Mouse (Mus musculus): ENCODE data around the gene Gm11639. TPM values are rescaled to one million over a fixed set of nuclear protein-coding genes. Genes with fewer than 3 reads are reported as not detected.

Gene Gm11639
- polyA plus RNA-seq, 1 experiment from 2014 or later: 0.31 TPM

- Histone ChIP-seq H3K9me3 (replicated peaks) (0 out of 2 replicates have a peak, but pooled peaks cover 4% of the 10 kb centered on the region), H3K27me3 (replicated peaks) (no peaks in the 10 kb centered on the region), H3K36me3 (no peaks in the 10 kb centered on the region), H3K27ac (replicated peaks) (no peak overlapping the region), H3K4me1 (no peaks in the 10 kb centered on the region), H3K9ac (replicated peaks) (no peak overlapping the region), H3K4me2 (no peak overlapping the region), H3K4me3 (replicated peaks) (no peak overlapping the region)
- WGBS: 67% methylated on average over 6 of the region's 6 CpGs
- ATAC-seq (ENCODE audit: low FRiP score): no peak
Measured at GRCm38 (mm10) chr11:105159673-105160360, 474.3 kb downstream of the Gm11639 start.

GRCm38 (mm10) chr11:105161411-105161810 lies 475.9 kb downstream of the Gm11639 start:
- no peak overlapping the region for H3K4me3 ChIP-seq (replicated peaks)
- H3K9ac ChIP-seq (replicated peaks): no peak overlapping the region
- ATAC-seq (ENCODE audit: low FRiP score): no peak
- 94% methylated on average over 2 of the region's 2 CpGs for WGBS
- H3K4me2 ChIP-seq: no peak overlapping the region
- H3K27me3 ChIP-seq (replicated peaks): no peaks in the 10 kb centered on the region
- no peak overlapping the region for H3K27ac ChIP-seq (replicated peaks)
- no peaks in the 10 kb centered on the region for H3K4me1 ChIP-seq
- H3K9me3 ChIP-seq (replicated peaks): 0 out of 2 replicates have a peak, but pooled peaks cover 6% of the 10 kb centered on the region
- no peaks in the 10 kb centered on the region for H3K36me3 ChIP-seq

GRCm38 (mm10) chr11:105164516-105165510 lies 479.3 kb downstream of the Gm11639 start:
- H3K9ac ChIP-seq (replicated peaks): no peak overlapping the region
- no peak overlapping the region for H3K4me3 ChIP-seq (replicated peaks)
- H3K36me3 ChIP-seq: no peaks in the 10 kb centered on the region
- no peak overlapping the region for H3K27ac ChIP-seq (replicated peaks)
- H3K4me1 ChIP-seq: no peaks in the 10 kb centered on the region
- H3K9me3 ChIP-seq (replicated peaks): 0 out of 2 replicates have a peak, but pooled peaks cover 6% of the 10 kb centered on the region
- ATAC-seq (ENCODE audit: low FRiP score): no peak
- H3K27me3 ChIP-seq (replicated peaks): no peaks in the 10 kb centered on the region
- no peak overlapping the region for H3K4me2 ChIP-seq
- 82% methylated on average over 69 of the region's 69 CpGs for WGBS

GRCm38 (mm10) chr11:105166780-105167179 lies 481.3 kb downstream of the Gm11639 start:
- Histone ChIP-seq H3K4me3 (replicated peaks) (no peak overlapping the region), H3K27me3 (replicated peaks) (no peaks in the 10 kb centered on the region), H3K4me1 (no peaks in the 10 kb centered on the region), H3K9me3 (replicated peaks) (0 out of 2 replicates have a peak, but pooled peaks cover 6% of the 10 kb centered on the region), H3K36me3 (no peaks in the 10 kb centered on the region), H3K27ac (replicated peaks) (no peak overlapping the region), H3K9ac (replicated peaks) (no peak overlapping the region), H3K4me2 (no peak overlapping the region)
- 92% methylated on average over 10 of the region's 10 CpGs for WGBS
- no peak for ATAC-seq (ENCODE audit: low FRiP score)

Other genes starting within 250 kb of the Gm11639 start
- gene Kansl1, start 216.8 kb upstream of the Gm11639 start, polyA plus RNA-seq (2015; fragmentation: Nextera tagmentation; extraction: Ambion mirVana): 23.1 and 23.3 TPM in 2 replicates
- gene Cdc27, start 135.1 kb upstream of the Gm11639 start, polyA plus RNA-seq (2015; fragmentation: Nextera tagmentation; extraction: Ambion mirVana): 34.8 and 39.1 TPM in 2 replicates
- 16.2 and 19.5 TPM in 2 replicates for gene Myl4, start 135.0 kb upstream of the Gm11639 start, polyA plus RNA-seq (2015; fragmentation: Nextera tagmentation; extraction: Ambion mirVana)
- 1.9 and 2.4 TPM in 2 replicates for gene Itgb3, start 77.7 kb upstream of the Gm11639 start, polyA plus RNA-seq (2015; fragmentation: Nextera tagmentation; extraction: Ambion mirVana)